Comparison of ENCODE assay signal across 16 mouse cellular contexts in the genomic region with DNA sequence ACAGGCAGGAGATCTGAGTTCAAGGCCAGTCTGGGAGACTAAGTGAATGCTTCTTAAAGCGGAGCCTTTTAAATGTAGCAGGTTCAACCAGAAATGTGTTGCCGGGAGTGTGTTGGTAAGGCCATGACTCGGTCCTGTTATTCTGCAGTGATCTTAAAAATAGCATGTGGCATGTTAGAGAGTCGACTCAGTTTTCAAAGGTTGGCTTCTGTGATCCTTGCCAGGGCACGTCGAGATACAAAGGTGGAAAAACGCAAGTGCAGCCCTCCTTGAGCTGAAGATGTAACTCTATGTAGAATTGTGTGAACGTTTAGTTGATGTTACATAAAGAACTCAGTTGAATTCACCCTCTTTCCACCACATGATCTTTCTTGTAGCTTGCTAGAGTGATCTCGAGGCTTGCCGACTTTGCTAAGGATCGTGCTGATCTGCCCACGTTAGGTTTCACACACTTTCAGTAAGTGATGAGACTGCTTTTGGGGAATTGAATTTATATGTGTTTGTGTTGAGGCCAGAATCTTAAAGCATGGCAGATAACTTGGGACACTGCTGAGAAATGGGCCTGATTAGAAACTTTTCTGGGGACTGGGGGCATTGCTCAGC. TPM values are rescaled to one million over a fixed set of nuclear protein-coding genes. Genes with fewer than 3 reads are reported as not detected.
A peak's percentile ranks its signal among the peaks of the same experiment; 100 is the strongest.
DNase-seq lines count a peak whose midpoint lies in the region.
"Had no signal": no experiment of that assay in that cellular context is flagged by ENCODE, and none has a peak within 500 bp of the region (broad histone marks: within the 10 kb centered on the region; RNA-seq: fewer than 3 reads in every experiment).

No protein-coding gene starts in this region.

- intact Hi-C loops in gastrocnemius, postnatal 36 days (cut with DNase I): no loop called here

- DNase-seq in gastrocnemius, adult 18-20 months (ENCODE audit: low spot score): peak; percentile 63
- no peak for DNase-seq in gastrocnemius, postnatal 10 days
- peak; percentile 39 for DNase-seq in gastrocnemius, postnatal 25 days
- no peak for DNase-seq in gastrocnemius, postnatal 36 days
- DNase-seq in right cerebral cortex, adult 18-20 months: peak; percentile 40
- DNase-seq in right cerebral cortex, postnatal 10 days (ENCODE audit: low spot score in 2 of 2): no peak
- peak; percentile 51 for DNase-seq in telencephalon, adult 2 months (ENCODE audit: low read depth, low spot score)
- no peak for DNase-seq in heart, adult 11 months
- DNase-seq: adrenal gland, adult 2 months; adrenal gland, postnatal 14 days; cerebellum, adult 11-12 months; cerebellum, adult 8-10 months; cerebellum, postnatal 10 days; cerebellum, postnatal 36 days; embryo, embryonic 11 days; kidney, adult 11 months had no signal

RNA-seq across cellular contexts. Expression of gene Adsl, which starts 7.6 kb away (rescaled TPM):
- total RNA-seq in gastrocnemius, adult 18-20 months (2021): 100 to 1,000 TPM; 159 to 170 TPM
- 100 to 1,000 TPM; 157 to 182 TPM for total RNA-seq in gastrocnemius, postnatal 10 days (2021)
- total RNA-seq in gastrocnemius, postnatal 25 days (2021): 100 to 1,000 TPM; 146 to 183 TPM
- 100 to 1,000 TPM; 170 to 198 TPM for total RNA-seq in gastrocnemius, postnatal 36 days (2021)

RNA-seq across cellular contexts. Expression of gene Sgsm3, which starts 21.6 kb away (rescaled TPM):
- total RNA-seq in gastrocnemius, adult 18-20 months (2021): 10 to 100 TPM; 17.3 to 19.2 TPM
- total RNA-seq in gastrocnemius, postnatal 10 days (2021): 10 to 100 TPM; 10.6 to 13.6 TPM
- 10 to 100 TPM; 11.0 to 12.5 TPM for total RNA-seq in gastrocnemius, postnatal 25 days (2021)
- 10 to 100 TPM; 11.8 to 17.8 TPM for total RNA-seq in gastrocnemius, postnatal 36 days (2021)

Comparison
In these comparisons a context has a peak if more than half of its experiments do, and no peak if none do; other contexts are left out.
1. DNase-seq: peak in gastrocnemius, adult 18-20 months (single experiment), gastrocnemius, postnatal 25 days (single experiment), right cerebral cortex, adult 18-20 months (single experiment) and telencephalon, adult 2 months (single experiment); none in gastrocnemius, postnatal 10 days (single experiment), gastrocnemius, postnatal 36 days (0 of 2), right cerebral cortex, postnatal 10 days (0 of 2) and heart, adult 11 months (single experiment).